Mouse (Mus musculus) retina, postnatal 1 day (tissue): ENCODE measurements around the gene Gm6040.

Experiments
- DNase-seq: peaks from one replicate; pipeline ENCODE4 v3.0.0-alpha.2; 2012

The Gm6040 gene

DNA sequence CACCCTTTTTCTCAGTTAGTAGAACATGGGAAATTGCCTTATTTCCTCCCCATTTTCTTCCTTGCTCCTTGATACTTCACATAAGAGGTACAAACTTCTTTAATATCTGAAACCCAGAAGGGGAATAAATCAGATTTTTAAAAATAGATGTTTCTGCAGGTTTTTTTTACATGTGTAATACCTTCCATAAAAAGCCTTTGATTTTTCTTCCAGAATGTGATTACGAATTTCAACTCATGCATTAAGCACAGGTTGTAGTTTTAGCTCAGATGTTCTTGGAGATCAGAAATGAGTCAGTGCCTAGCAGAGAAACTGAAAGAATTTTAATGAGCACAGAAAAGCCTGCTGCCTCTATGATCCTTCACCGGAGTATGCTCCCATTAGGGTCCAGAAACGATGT, at the start of gene Gm6040:
Gene Gm6040, minus strand, starts transcription at position 101 of the 400 bp plus-strand sequence.
- DNase-seq, result no peak

DNA sequence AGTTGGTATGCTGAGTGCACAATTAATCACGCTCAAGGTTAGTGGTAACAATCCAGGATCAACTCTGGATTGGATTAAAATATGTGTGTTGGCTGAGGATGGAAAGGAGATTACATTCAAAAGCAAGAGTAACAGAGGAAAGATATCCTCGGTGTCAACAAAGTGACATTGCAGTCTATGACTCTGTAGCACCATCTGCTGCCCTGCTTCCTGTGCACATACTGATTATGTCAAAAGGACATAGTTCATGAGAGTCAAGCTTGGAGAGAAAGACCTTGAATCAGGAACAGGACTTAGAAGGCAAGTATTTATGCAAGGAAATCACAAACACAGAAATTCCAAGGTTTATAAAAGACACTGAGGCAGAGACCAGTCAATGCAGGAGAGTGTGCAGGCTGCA, 42.7 kb upstream of the Gm6040 start:
- DNase-seq, result no peak

GRCm38 (mm10) chr8:20944610-20945009, 22.7 kb upstream of the Gm6040 start, which contains the start of gene AY761185:
Gene AY761185 (minus strand): TSS chr8:20944710.
- DNase-seq, result no peak

- DNase-seq, result no peak
These were observed 9.6 kb downstream of the Gm6040 start for GRCm38 (mm10) chr8:20912288-20912687.

DNA sequence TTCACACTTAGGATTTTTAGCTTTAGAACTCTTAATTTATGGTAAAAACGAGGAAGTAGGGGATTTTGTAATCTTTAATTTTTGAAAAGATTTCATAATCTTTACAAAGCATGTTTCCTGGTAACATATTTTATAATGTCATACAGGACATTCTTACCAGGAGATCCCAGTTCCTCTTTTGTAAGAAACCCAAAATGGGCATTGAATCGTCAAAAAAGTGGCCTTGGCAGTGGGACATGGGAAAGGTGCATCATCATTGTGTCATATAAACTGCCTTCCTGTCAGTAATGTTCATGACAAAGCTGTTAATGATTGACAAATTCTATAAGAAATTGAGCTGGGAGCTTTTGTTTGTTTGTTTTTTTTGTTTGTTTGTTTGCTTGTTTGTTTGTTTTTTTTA, 13.6 kb downstream of the Gm6040 start:
- DNase-seq, result no peak

- no peak for DNase-seq
These were observed 14.8 kb downstream of the Gm6040 start for GRCm38 (mm10) chr8:20907119-20907518.

GRCm38 (mm10) chr8:20902527-20902926, 19.3 kb downstream of the Gm6040 start, which contains the start of gene Gm15056:
Gene Gm15056 (minus strand): TSS chr8:20902627.
- DNase-seq, result no peak

DNA sequence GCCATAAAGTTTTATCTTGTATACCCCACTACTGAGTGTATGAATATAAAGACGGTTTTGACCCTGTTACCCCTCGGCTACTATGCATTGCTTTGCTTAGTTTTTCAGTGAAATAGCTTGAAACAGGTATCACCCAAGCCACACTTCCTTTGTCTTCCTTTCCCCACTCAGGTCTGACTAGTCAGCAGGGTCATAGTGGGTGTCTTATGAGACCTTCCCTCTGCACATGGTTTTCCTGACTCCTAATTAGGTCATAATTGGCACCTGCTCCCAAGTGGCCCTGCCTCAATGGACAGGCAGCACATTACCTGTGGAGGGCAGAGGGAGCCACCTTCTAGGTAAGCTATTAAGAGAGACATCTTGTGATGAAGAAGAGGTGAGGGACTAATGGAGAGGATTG, 29.5 kb downstream of the Gm6040 start, which contains the start of gene Defb33:
Gene Defb33, plus strand, starts transcription at position 301 of the 400 bp plus-strand sequence.
- no peak for DNase-seq

DNA sequence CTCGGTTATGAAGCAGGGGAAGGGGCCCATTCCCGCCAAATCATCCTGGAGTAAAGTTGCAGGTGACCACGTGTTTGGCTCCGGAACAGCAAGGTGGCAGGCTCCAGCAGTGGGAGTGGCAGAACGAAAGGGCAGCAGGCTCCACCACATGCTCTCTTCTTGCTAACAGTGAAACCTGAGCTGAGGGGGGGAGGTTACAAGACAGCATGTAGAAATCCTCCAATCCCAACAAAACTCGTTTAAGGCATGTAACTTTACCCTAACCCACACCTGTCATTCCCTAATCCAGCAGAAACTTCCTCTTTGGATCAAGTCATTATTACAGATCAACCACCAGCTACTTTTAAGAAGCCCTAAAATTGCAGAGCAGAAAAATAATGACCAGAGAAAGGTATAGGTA, 47.3 kb downstream of the Gm6040 start:
- DNase-seq, result no peak
